In the genomic region with DNA sequence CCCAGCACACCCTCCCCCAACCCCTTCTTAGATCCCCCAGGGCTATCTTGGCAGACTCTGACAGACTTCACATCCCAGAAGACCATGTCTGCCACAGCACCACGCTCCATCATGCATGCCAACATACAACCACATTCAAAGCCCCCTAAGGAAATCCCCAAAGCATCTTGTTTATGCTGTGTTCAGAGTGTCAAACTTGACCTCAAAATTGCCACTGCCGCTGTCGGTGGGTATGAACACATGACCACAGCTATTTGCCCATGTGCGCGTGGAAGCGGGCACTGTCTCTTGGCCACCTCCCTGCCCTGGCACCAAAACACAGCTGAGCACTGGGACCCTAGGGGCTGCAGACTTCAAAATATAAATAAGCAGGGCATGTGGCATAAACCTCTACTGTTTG, we compare ENCODE assay signal across 20 mouse cellular contexts. TPM values are rescaled to one million over a fixed set of nuclear protein-coding genes. Genes with fewer than 3 reads are reported as not detected.
DNase-seq lines count a peak whose midpoint lies in the region; ATAC-seq and TF ChIP-seq lines count a peak whose summit lies in the region.
"Had no signal": no experiment of that assay in that cellular context is flagged by ENCODE, and none has a peak within 500 bp of the region (broad histone marks: within the 10 kb centered on the region; RNA-seq: fewer than 3 reads in every experiment).

No protein-coding gene starts in this region.

- 94% methylated on average over 6 of the region's 6 CpGs for WGBS in forebrain, embryonic 12.5 days
- 94% methylated on average over 6 of the region's 6 CpGs for WGBS in forebrain, embryonic 13.5 days

- H3K9me3 ChIP-seq in forebrain, embryonic 12.5 days: no peaks in the 10 kb centered on the region
- no peaks in the 10 kb centered on the region for H3K9me3 ChIP-seq in forebrain, embryonic 13.5 days (replicated peaks)
- H3K9me3 ChIP-seq: embryonic facial prominence, embryonic 15.5 days; heart, embryonic 12.5 days; hindbrain, embryonic 12.5 days had no signal

- no peak overlapping the region for H3K4me2 ChIP-seq in forebrain, embryonic 12.5 days
- no peak overlapping the region for H3K4me2 ChIP-seq in forebrain, embryonic 13.5 days
- H3K4me2 ChIP-seq: embryonic facial prominence, embryonic 15.5 days; hindbrain, embryonic 12.5 days had no signal

- H3K4me1 ChIP-seq in forebrain, embryonic 12.5 days: peaks cover 47% of the 10 kb centered on the region
- H3K4me1 ChIP-seq in forebrain, embryonic 13.5 days: peaks cover 46% of the 10 kb centered on the region

- no peak for TF ChIP-seq CTCF in layer of hippocampus, adult 2 months (conservative IDR thresholded peaks at IDR 0.05)

- 0 out of 2 replicates have a peak overlapping the region, but pooled peaks have one; percentile 36 for H3K27ac ChIP-seq in forebrain, embryonic 12.5 days
- H3K27ac ChIP-seq in forebrain, embryonic 13.5 days: no peak overlapping the region
- peak overlapping the region; percentile 79; the same call in 1 of the 2 replicates for H3K27ac ChIP-seq in layer of hippocampus, adult 2 months
- H3K27ac ChIP-seq: embryonic facial prominence, embryonic 15.5 days; heart, adult 2 months; hindbrain, embryonic 12.5 days; hindbrain, postnatal 0 days had no signal

- no peak for ATAC-seq in forebrain, embryonic 12.5 days (ENCODE audit: low FRiP score)
- ATAC-seq in forebrain, embryonic 13.5 days: no peak
- ATAC-seq: forebrain, postnatal 0 days; hindbrain, postnatal 0 days had no signal

- H3K36me3 ChIP-seq in forebrain, embryonic 12.5 days (replicated peaks): no peaks in the 10 kb centered on the region
- no peaks in the 10 kb centered on the region for H3K36me3 ChIP-seq in forebrain, embryonic 13.5 days (ENCODE audit: poor library complexity, severe bottlenecking)
- H3K36me3 ChIP-seq: embryonic facial prominence, embryonic 15.5 days; heart, embryonic 12.5 days; hindbrain, embryonic 12.5 days had no signal

- H3K27me3 ChIP-seq in forebrain, embryonic 12.5 days: 0 out of 2 replicates have a peak, but pooled peaks cover 3% of the 10 kb centered on the region
- H3K27me3 ChIP-seq in forebrain, embryonic 13.5 days: no peaks in the 10 kb centered on the region
- H3K27me3 ChIP-seq: embryonic facial prominence, embryonic 15.5 days; heart, embryonic 12.5 days had no signal

- no peak overlapping the region for H3K4me3 ChIP-seq in forebrain, embryonic 12.5 days (replicated peaks)
- no peak overlapping the region for H3K4me3 ChIP-seq in forebrain, embryonic 13.5 days
- H3K4me3 ChIP-seq in layer of hippocampus, adult 2 months: peak overlapping the region; percentile 29; the same call in 1 of the 2 replicates
- H3K4me3 ChIP-seq: embryonic facial prominence, embryonic 15.5 days; heart, adult 2 months; heart, embryonic 12.5 days; hindbrain, embryonic 12.5 days had no signal

- H3K9ac ChIP-seq in forebrain, embryonic 12.5 days: no peak overlapping the region
- H3K9ac ChIP-seq in forebrain, embryonic 13.5 days: no peak overlapping the region
- H3K9ac ChIP-seq: embryonic facial prominence, embryonic 15.5 days; forebrain, postnatal 0 days; heart, embryonic 12.5 days; hindbrain, embryonic 12.5 days had no signal

- no peak for DNase-seq in layer of hippocampus, adult 2 months (ENCODE audit: low spot score in 2 of 2)
- DNase-seq in layer of hippocampus, postnatal 25 days (ENCODE audit: extremely low spot score in 1 of 2, low spot score in 1 of 2): no peak
- DNase-seq in natural killer cell, adult 2 months (ENCODE audit: low spot score in 2 of 2): peak; percentile 61 to 77
- no peak for DNase-seq in cerebellum, postnatal 25 days
- DNase-seq in layer of hippocampus, adult 9-11 months: no peak
- DNase-seq: adrenal gland, postnatal 10 days; cerebellum, adult 11 months; cerebellum, adult 8-10 months; cerebellum, postnatal 14 days; forebrain, postnatal 0 days; gastrocnemius, postnatal 14 days; heart, adult 2 months; heart, postnatal 36 days had no signal

RNA-seq across cellular contexts. Expression of gene 2900026A02Rik, which starts 59.5 kb away (rescaled TPM):
- polyA plus RNA-seq in forebrain, embryonic 12.5 days (2016; fragmentation: Nextera tagmentation; extraction: Ambion mirVana): 4.5 and 6.1 TPM in 2 replicates
- 4.3 and 5.1 TPM in 2 replicates for polyA plus RNA-seq in forebrain, embryonic 13.5 days (2015; fragmentation: Nextera tagmentation; extraction: Ambion mirVana)
- 10 to 100 TPM; 60.2 to 62.1 TPM for total RNA-seq in layer of hippocampus, adult 2 months (2021)
- total RNA-seq in layer of hippocampus, postnatal 25 days (2021): 10 to 100 TPM; 61.2 to 64.5 TPM
- total RNA-seq: MEL had no signal

Comparison
In these comparisons a context has a peak if more than half of its experiments do, and no peak if none do; other contexts are left out.
1. DNase-seq: peak in natural killer cell, adult 2 months (2 of 2); none in layer of hippocampus, adult 2 months (0 of 2), layer of hippocampus, postnatal 25 days (0 of 2), cerebellum, postnatal 25 days (0 of 2) and layer of hippocampus, adult 9-11 months (single experiment).